Mouse (Mus musculus) midbrain, embryonic 15.5 days (tissue): Measurements from ENCODE around the gene Mbtps2. TPM values are rescaled to one million over a fixed set of nuclear protein-coding genes. Genes with fewer than 3 reads are reported as not detected.
A peak's percentile ranks its signal among the peaks of the same experiment; 100 is the strongest.

ENCODE experiments used
- ATAC-seq: fragments of 200-750 bp; cut with Nextera tagmentation; replicated peaks from 2 replicates; pipeline ENCODE4 v1.8.0; 2017; ENCODE audit warnings: moderate TSS enrichment
- H3K27ac ChIP-seq: fragments of 300-500 bp; sonication (generic); 2 replicates; pipeline ENCODE4 v1.5.1; 2015; ENCODE audit warnings: mild to moderate bottlenecking, inconsistent platforms
- H3K27me3 ChIP-seq: fragments of 300-500 bp; sonication (generic); replicated peaks from 2 replicates; pipeline ENCODE4 v1.6.1; 2015; ENCODE audit warnings: inconsistent platforms
- H3K36me3 ChIP-seq: fragments of 300-500 bp; sonication (generic); replicated peaks from 2 replicates; pipeline ENCODE4 v1.6.1; 2015; ENCODE audit warnings: inconsistent platforms
- H3K4me1 ChIP-seq: fragments of 300-500 bp; sonication (generic); 2 replicates; pipeline ENCODE4 v1.6.1; 2015; ENCODE audit warnings: inconsistent platforms
- H3K4me2 ChIP-seq: fragments of 300-500 bp; sonication (generic); 2 replicates; pipeline ENCODE4 v1.6.1; 2015; ENCODE audit warnings: inconsistent platforms, mild to moderate bottlenecking, moderate library complexity
- H3K4me3 ChIP-seq: fragments of 300-500 bp; sonication (generic); 2 replicates; pipeline ENCODE4 v1.5.1; 2015; ENCODE audit warnings: mild to moderate bottlenecking, inconsistent platforms
- H3K9ac ChIP-seq: fragments of 300-500 bp; sonication (generic); 2 replicates; pipeline ENCODE4 v1.6.1; 2015; ENCODE audit warnings: mild to moderate bottlenecking, inconsistent platforms
- H3K9me3 ChIP-seq: fragments of 300-500 bp; sonication (generic); 2 replicates; pipeline ENCODE4 v1.6.1; 2016; ENCODE audit warnings: inconsistent platforms
- WGBS: fragments of 180-500 bp; shearing (Covaris S2); methylation state at CpG from one replicate; pipeline ENCODE4 v1.1.7; 2015; ENCODE audit warnings: mixed read lengths; 5-methylcytosine and 5-hydroxymethylcytosine counted together
- polyA plus RNA-seq: library from polyadenylated mRNA; unstranded; fragments of >200 nt; fragmentation: Nextera tagmentation; extraction: Ambion mirVana; gene quantifications from 2 replicates; pipeline ENCODE4 v1.2.1, GENCODE M21; 2015

The Mbtps2 gene
- polyA plus RNA-seq, 1 experiment from 2014 or later = 29.3 TPM

DNA sequence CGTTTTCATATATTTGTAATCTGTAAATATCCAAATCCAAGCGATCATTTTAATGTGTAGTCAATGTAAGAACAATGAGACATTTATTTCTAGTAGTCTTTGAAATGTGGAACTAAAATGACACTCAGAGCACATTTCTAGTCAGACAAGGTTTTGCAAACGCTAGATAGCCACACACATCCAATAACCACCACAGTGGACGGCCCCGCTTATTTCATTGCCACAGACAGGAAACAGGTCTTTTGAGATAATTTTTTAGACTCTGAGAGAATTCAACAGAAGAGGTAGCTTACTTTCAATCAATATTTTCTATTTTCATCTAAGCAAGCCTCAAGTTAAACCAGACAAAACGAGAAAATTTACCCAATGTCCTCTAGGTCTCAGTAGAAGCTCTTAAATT, 2.6 kb downstream of the Mbtps2 start:
- H3K27ac ChIP-seq = no peak overlapping the region
- H3K9me3 ChIP-seq = no peaks in the 10 kb centered on the region
- H3K4me1 ChIP-seq = peaks cover 10% of the 10 kb centered on the region; the same call in 1 of the 2 replicates
- ATAC-seq = no peak
- H3K4me2 ChIP-seq = no peak overlapping the region
- no peak overlapping the region for H3K4me3 ChIP-seq
- H3K9ac ChIP-seq = no peak overlapping the region
- H3K36me3 ChIP-seq = no peaks in the 10 kb centered on the region
- no peaks in the 10 kb centered on the region for H3K27me3 ChIP-seq
- WGBS = 84% methylated on average over 6 of the region's 6 CpGs

DNA sequence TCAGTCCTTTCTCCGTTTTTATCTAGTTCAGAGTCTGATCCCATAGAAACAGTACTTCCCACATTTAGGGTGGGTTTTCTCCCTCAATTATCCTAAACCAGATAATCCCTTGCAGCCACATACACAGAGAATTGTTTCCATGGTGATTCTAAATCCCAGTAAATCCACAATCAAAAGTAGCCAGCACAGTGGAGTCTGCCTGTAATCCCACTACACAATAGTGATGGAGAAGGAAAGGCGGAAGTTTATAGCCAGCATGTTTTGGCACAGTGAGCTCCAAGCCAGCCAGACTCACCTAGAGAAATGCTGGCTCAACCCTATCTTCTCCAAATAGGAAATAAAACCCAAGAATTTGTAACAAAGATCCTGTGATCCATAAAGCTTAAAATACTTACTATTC, 3.9 kb downstream of the Mbtps2 start:
- Histone ChIP-seq H3K36me3 (no peaks in the 10 kb centered on the region), H3K27ac (0 out of 2 replicates have a peak overlapping the region, but pooled peaks have one; percentile 11), H3K4me2 (no peak overlapping the region), H3K4me1 (peaks cover 10% of the 10 kb centered on the region; the same call in 1 of the 2 replicates), H3K4me3 (no peak overlapping the region), H3K9me3 (no peaks in the 10 kb centered on the region), H3K27me3 (no peaks in the 10 kb centered on the region), H3K9ac (no peak overlapping the region)
- 32% methylated on average over 2 of the region's 2 CpGs for WGBS
- ATAC-seq = no peak; the same call in 1 of the 2 replicates

DNA sequence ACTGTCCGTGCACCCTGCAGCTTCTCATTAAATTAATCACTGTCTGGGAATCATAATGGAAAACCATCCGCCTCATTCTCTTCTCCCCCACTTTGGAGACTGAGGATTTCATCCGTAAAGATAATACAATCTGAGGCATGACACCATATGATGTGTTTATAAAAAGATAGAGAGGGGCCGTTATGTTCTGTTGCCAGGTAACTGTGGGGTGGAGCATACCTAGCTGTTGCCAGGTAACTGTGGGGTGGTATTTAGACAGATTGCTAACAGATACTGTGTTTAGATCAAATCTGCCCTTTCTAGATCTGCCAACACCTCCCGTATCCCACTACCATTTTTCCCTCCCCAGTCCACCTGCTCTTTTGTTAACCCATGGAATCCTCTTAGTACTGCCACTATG, 11.5 kb downstream of the Mbtps2 start:
- no peak for ATAC-seq
- Histone ChIP-seq H3K27me3 (no peaks in the 10 kb centered on the region), H3K9me3 (no peaks in the 10 kb centered on the region), H3K27ac (no peak overlapping the region), H3K36me3 (no peaks in the 10 kb centered on the region), H3K4me2 (no peak overlapping the region), H3K4me3 (no peak overlapping the region), H3K4me1 (no peaks in the 10 kb centered on the region), H3K9ac (no peak overlapping the region)
- 54% methylated on average over 5 of the region's 5 CpGs for WGBS

DNA sequence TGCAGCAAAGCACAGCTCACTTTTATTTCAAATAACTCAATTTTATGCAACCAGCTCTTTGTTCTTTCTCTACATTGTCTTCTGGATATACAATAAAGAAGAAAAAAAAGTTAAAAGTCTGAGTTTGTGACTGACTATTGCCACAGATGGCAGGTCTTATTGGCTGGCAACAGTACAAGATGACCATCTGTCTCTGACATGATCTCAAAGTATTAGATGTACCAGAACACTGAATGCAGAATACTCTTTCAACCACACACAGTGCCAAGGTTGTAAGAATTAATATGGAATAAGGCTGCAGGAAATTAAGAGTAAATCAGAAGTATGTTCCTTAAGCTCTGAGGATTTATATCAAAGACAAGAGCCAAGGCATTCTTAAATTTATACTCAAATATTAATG, 12.1 kb downstream of the Mbtps2 start:
- Histone ChIP-seq H3K9ac (no peak overlapping the region), H3K4me2 (no peak overlapping the region)
- ATAC-seq = no peak

DNA sequence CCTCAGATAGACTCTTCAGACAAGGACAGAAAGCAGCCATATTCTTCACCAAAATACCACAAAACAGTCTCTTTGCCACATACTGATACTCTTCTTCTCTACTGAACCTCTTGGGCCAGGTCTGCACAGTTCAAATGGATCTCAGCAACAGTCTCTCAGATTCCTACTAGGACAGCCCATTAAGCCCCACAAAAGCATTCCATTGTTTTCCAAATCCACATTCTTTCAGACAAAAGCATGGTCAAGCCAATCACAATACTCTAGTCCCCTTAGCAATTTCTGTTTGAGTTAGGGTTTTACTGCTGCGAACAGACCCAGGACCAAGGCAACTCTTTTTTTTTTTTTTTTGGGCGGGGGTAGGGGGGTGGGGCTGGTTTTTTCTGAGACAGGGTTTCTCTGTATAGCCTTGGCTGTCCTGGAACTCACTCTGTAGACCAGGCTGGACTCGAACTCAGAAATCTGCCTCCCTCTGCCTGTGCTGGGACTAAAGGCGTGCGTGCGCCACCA, 19.4 kb downstream of the Mbtps2 start:
- Histone ChIP-seq H3K27me3 (no peaks in the 10 kb centered on the region), H3K4me2 (no peak overlapping the region), H3K36me3 (no peaks in the 10 kb centered on the region), H3K4me3 (no peak overlapping the region), H3K4me1 (no peaks in the 10 kb centered on the region), H3K9ac (no peak overlapping the region), H3K27ac (no peak overlapping the region), H3K9me3 (no peaks in the 10 kb centered on the region)
- no peak for ATAC-seq
- 71% methylated on average over 6 of the region's 6 CpGs for WGBS

More for the DNA sequence above, 12.1 kb downstream of the Mbtps2 start:
- H3K27me3 ChIP-seq = no peaks in the 10 kb centered on the region
- H3K4me3 ChIP-seq = no peak overlapping the region
- no peaks in the 10 kb centered on the region for H3K9me3 ChIP-seq
- H3K36me3 ChIP-seq = no peaks in the 10 kb centered on the region
- H3K27ac ChIP-seq = no peak overlapping the region
- no peaks in the 10 kb centered on the region for H3K4me1 ChIP-seq

DNA sequence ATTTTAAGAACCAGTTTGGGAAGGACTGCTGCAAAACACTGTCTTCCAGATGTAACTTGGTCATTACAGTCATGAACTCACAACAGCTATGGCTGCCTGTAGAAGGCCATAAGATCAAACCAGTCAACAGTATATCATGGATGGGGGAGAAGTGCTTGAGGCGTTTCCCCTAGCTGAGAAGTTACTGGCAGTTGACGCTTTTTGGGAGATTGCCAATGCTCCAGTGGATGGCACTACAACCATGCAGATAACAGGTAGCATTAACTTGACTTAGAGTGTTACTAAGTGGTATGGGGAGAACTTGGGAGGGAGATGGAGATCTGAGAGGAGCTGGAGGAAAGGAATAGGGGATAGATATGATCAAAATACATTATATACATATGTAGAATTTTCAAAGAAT, 23.8 kb downstream of the Mbtps2 start:
- Histone ChIP-seq H3K4me1 (no peaks in the 10 kb centered on the region), H3K4me2 (no peak overlapping the region), H3K9ac (no peak overlapping the region), H3K27me3 (no peaks in the 10 kb centered on the region), H3K4me3 (no peak overlapping the region), H3K9me3 (no peaks in the 10 kb centered on the region), H3K27ac (no peak overlapping the region), H3K36me3 (no peaks in the 10 kb centered on the region)
- 83% methylated on average over 2 of the region's 2 CpGs for WGBS
- ATAC-seq = no peak

DNA sequence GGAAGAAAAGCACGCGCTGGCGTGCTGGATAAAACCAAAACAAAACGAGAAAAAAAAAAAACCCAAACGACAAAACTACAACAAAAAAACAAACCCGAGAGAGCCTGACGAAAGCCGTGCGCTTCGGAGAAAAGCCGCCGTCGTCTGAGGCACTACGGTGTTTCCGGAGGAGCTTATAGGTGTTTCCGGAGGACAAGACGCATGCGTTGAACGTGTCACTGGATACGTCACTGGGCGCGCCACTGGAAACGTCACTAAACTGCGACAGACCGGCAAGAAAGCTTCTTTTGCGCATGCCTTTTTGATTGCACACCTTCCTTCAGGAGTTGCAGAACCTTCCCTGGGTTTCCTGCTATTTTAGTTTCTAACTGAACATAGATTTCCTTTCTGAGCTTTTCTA, 29.7 kb downstream of the Mbtps2 start, which contains the start of gene Yy2:
Gene Yy2, minus strand, starts transcription at position 146 of the 400 bp plus-strand sequence.
- H3K36me3 ChIP-seq = no peaks in the 10 kb centered on the region
- H3K4me3 ChIP-seq = no peak within 1 kb of the TSS
- H3K9me3 ChIP-seq = no peaks in the 10 kb centered on the region
- no peaks in the 10 kb centered on the region for H3K4me1 ChIP-seq
- no peak within 1 kb of the TSS for H3K27ac ChIP-seq
- ATAC-seq = no peak
- 89% methylated on average over 26 of the region's 26 CpGs for WGBS
- H3K9ac ChIP-seq = no peak within 1 kb of the TSS
- no peaks in the 10 kb centered on the region for H3K27me3 ChIP-seq
- H3K4me2 ChIP-seq = no peak within 1 kb of the TSS

DNA sequence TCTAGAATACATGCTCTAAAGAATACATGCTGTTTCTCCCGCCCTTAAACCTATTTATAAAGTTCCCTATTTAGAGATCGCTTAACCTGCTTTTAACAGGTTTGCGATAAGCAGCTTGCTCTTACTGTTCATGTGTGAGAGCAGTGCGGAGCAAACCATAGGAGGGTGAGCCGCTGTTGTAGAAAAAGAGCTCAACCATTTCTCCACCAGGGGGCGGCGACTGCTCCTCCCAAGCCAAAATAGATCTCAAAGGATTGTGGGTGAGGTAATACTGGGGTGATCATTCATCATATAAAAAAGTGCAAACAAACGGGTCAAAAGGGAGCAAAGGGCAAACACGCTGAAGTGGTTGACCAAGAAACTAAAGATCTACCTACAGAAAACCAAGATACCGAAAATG, 34.7 kb downstream of the Mbtps2 start:
- no peaks in the 10 kb centered on the region for H3K9me3 ChIP-seq
- H3K36me3 ChIP-seq = no peaks in the 10 kb centered on the region
- H3K4me2 ChIP-seq = no peak overlapping the region
- 79% methylated on average over 10 of the region's 10 CpGs for WGBS
- H3K27ac ChIP-seq = no peak overlapping the region
- no peak overlapping the region for H3K4me3 ChIP-seq
- no peak overlapping the region for H3K9ac ChIP-seq
- no peaks in the 10 kb centered on the region for H3K27me3 ChIP-seq
- no peak for ATAC-seq
- no peaks in the 10 kb centered on the region for H3K4me1 ChIP-seq

DNA sequence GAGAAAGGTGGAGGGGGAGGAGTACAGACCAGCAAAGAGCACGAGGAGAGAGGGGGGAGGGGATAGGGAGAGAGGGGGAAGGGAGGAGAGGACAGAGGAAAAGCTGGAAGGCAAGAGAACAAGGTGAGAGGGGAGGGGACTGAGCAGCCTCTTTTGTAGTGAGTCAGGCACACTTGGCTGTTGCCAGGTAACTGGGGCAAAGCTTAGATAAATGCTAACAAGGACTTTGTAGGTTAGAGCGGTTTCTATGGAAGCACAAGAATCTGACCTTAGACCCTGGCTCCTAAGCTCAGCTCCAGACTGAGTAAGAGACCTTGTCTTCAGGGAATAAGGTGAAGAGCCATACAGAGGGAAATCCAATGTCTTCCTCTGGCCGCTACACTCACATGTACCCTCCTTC, 51.4 kb downstream of the Mbtps2 start:
- no peak overlapping the region for H3K4me2 ChIP-seq
- H3K9me3 ChIP-seq = no peaks in the 10 kb centered on the region
- H3K27ac ChIP-seq = no peak overlapping the region
- peak; percentile 94 for ATAC-seq
- no peaks in the 10 kb centered on the region for H3K4me1 ChIP-seq
- H3K9ac ChIP-seq = no peak overlapping the region
- WGBS = 13% methylated on average over 3 of the region's 3 CpGs
- H3K36me3 ChIP-seq = no peaks in the 10 kb centered on the region
- H3K27me3 ChIP-seq = no peaks in the 10 kb centered on the region
- no peak overlapping the region for H3K4me3 ChIP-seq

DNA sequence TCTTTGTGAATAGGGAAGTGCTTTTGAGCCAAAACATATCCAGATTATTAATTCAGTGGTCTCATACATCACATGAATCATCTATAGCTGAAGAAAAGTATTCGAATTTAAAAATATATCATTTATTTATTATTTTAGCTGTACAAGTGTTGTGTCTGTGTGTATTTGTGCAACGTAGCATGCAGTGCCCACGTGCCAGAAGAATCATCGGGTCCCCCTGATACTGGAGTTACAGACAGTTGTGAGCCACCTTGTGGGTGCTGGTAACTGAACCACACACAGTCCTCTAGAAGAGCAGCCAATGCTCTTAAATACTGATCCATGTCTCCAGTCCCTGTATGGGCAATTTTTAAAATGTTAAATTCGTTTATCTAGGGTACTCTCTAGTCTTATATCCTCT, 92.1 kb downstream of the Mbtps2 start:
- 67% methylated on average over 5 of the region's 5 CpGs for WGBS
- no peak for ATAC-seq
- H3K27me3 ChIP-seq = no peaks in the 10 kb centered on the region
- no peak overlapping the region for H3K4me2 ChIP-seq
- no peak overlapping the region for H3K9ac ChIP-seq
- H3K4me1 ChIP-seq = no peaks in the 10 kb centered on the region
- no peak overlapping the region for H3K27ac ChIP-seq
- no peaks in the 10 kb centered on the region for H3K36me3 ChIP-seq
- H3K4me3 ChIP-seq = no peak overlapping the region
- H3K9me3 ChIP-seq = no peaks in the 10 kb centered on the region

DNA sequence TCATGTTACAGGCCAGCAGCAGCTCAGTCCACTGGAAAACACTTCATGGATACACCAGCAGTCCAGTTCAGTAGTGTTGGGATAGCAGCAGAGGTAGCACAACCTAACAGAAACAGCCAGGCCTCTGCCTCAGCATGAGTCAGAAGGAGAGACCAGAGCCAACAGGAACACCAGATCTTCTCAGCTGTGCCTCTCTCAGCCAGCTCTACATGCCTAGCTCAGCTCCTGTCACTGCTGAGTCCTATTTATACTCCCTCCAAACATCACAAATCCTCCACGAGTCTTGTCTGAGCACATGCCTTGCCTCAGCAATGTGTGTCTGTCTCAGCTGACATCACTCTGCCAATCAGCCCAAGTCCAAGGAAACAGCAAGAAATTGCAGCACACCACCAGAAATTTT, 94.0 kb downstream of the Mbtps2 start:
- Histone ChIP-seq H3K4me2 (no peak overlapping the region), H3K9ac (no peak overlapping the region), H3K27ac (no peak overlapping the region), H3K27me3 (no peaks in the 10 kb centered on the region), H3K4me3 (no peak overlapping the region), H3K4me1 (no peaks in the 10 kb centered on the region), H3K36me3 (no peaks in the 10 kb centered on the region), H3K9me3 (no peaks in the 10 kb centered on the region)
- 83% methylated on average over 1 of the region's 1 CpGs for WGBS
- no peak for ATAC-seq

DNA sequence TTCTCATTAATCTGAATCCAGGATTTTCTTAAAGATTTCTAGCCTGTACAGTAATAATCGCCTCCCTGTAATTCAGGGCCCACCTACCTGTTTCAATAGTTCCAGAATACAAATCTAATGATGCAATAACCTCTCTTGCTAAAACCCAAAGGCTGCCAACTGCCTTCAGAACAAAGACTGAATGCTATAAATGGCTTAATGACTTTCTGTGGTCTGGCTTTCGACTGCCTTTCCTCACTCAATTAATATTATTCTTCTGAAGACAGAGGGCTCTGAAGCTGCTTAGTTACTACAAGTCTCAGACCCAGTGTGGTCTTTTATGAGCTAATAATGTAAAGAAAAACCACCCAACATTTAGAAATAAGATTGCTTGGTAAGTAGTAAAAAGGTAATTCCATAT, 96.6 kb downstream of the Mbtps2 start:
- Histone ChIP-seq H3K4me3 (no peak overlapping the region), H3K27ac (no peak overlapping the region), H3K9ac (no peak overlapping the region), H3K4me2 (no peak overlapping the region), H3K4me1 (no peaks in the 10 kb centered on the region), H3K36me3 (no peaks in the 10 kb centered on the region), H3K27me3 (no peaks in the 10 kb centered on the region), H3K9me3 (no peaks in the 10 kb centered on the region)
- WGBS = 65% methylated on average over 2 of the region's 2 CpGs
- no peak for ATAC-seq

DNA sequence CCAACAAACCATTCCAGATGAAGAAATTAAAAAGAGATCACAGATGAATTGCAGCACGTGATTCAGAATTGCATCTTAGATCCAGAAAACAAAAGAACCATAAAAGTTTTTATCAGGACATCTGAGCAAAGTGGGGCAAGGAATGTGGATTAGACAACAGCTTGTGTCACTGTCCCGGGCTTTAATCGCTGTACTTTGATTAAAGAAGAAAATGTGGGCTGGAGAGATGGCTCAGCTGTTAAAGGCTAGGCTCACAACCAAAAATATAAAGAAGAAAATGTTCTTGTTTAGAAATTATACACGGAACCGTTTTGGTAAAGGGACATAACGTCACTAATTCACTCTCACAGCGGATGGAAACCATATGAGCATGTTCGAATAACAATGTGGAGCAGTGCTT, 98.5 kb downstream of the Mbtps2 start:
- H3K4me1 ChIP-seq = no peaks in the 10 kb centered on the region
- no peaks in the 10 kb centered on the region for H3K9me3 ChIP-seq
- no peak overlapping the region for H3K4me2 ChIP-seq
- 85% methylated on average over 8 of the region's 8 CpGs for WGBS
- H3K27ac ChIP-seq = no peak overlapping the region
- no peak for ATAC-seq
- no peak overlapping the region for H3K4me3 ChIP-seq
- H3K36me3 ChIP-seq = no peaks in the 10 kb centered on the region
- no peaks in the 10 kb centered on the region for H3K27me3 ChIP-seq
- H3K9ac ChIP-seq = no peak overlapping the region
